Mouse (Mus musculus) ovary, postnatal 14 days (tissue): ENCODE measurements around the gene Dnajc13.

Source experiments
- DNase-seq: peaks from one replicate; pipeline ENCODE4 v3.0.0; 2022; ENCODE audit warnings: low spot score

Gene Dnajc13

GRCm38 (mm10) chr9:104108571-104109143, 154.1 kb downstream of the Dnajc13 start:
- DNase-seq: no peak

- no peak for DNase-seq
Measured at GRCm38 (mm10) chr9:104107482-104107881, 155.2 kb downstream of the Dnajc13 start.

- DNase-seq: no peak
Measured at GRCm38 (mm10) chr9:104106930-104107329, 155.8 kb downstream of the Dnajc13 start.

- DNase-seq: no peak
Measured at GRCm38 (mm10) chr9:104104986-104105385, 157.7 kb downstream of the Dnajc13 start.

GRCm38 (mm10) chr9:104102901-104103300, 159.8 kb downstream of the Dnajc13 start:
- no peak for DNase-seq

GRCm38 (mm10) chr9:104102301-104102700, 160.4 kb downstream of the Dnajc13 start:
- no peak for DNase-seq

- DNase-seq: no peak
Measured at GRCm38 (mm10) chr9:104101458-104101857, 161.3 kb downstream of the Dnajc13 start.
